Mouse (Mus musculus): ENCODE measurements at regions not wholly inside any gene's neighbourhood (a gene's known extent, or its start where the extent isn't known, plus 50 kb on each side); places are given as distances from the start of the nearest gene placed in this dataset.

GRCm38 (mm10) chr5:111577441-111577840 is 156.3 kb upstream of the Gm26897 start:
- no peak for TF ChIP-seq TAL1 (IDR thresholded peaks at IDR 0.05; ENCODE audit: low read length)
- TF ChIP-seq GATA1 (IDR thresholded peaks at IDR 0.05; ENCODE audit: low read length): no peak
